Mouse (Mus musculus) G1E-ER4 (cell line): ENCODE results near the gene Clec2d. TPM values are rescaled to one million over a fixed set of nuclear protein-coding genes. Genes with fewer than 3 reads are reported as not detected.

Source experiments
- GATA1 ChIP-seq: IDR thresholded peaks from one replicate; pipeline ENCODE4 v1.8.0; 2012; ENCODE audit warnings: low read length, inconsistent platforms
- polyA plus RNA-seq: library from polyadenylated mRNA; stranded (reverse); fragments of >175 nt; gene quantifications from 2 replicates; pipeline ENCODE4 v1.2.3, GENCODE M21; 2012

Gene Clec2d
- polyA plus RNA-seq, 1 experiment: not detected

DNA sequence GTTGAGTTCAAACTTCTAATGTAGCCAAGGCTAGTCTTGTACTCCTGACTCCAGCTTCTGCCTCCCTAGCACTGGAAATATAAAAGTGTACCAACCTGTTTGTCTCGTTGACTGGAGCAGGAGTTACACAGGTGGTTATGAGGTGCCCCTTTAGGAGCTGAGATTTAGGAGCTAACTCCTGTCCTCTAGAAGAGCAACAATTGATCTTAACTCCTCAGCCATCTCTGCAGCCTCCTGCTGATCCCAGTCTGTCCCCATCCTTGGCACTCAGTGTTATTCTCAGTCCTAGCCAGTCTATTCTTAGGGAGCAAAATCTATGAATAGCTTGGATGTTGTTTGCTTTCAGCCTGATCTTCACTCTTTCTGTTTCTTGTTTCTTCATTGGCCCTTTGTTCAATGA, 2.1 kb downstream of the Clec2d start:
- no peak for TF ChIP-seq GATA1

GRCm38 (mm10) chr6:129184788-129185187, 4.4 kb downstream of the Clec2d start:
- no peak for TF ChIP-seq GATA1

DNA sequence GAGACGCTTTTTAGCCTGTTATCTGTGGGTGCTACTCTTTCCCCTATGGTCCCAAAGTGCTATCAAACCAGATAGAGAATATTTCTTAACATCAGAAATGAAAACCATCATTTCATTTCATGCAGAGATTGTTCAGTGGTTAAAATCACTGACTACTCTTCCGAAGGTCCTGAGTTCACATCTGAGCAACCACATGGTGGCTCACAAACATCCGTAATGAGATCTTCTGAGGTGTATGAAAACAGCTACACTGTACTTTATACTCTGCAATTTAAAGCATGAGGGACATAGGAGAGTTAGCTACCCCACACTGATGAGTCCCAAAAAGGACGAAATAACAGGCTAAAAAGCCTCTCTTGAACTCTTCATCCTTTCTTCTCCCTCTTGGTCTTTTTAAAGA, 5.6 kb downstream of the Clec2d start:
- TF ChIP-seq GATA1: no peak

DNA sequence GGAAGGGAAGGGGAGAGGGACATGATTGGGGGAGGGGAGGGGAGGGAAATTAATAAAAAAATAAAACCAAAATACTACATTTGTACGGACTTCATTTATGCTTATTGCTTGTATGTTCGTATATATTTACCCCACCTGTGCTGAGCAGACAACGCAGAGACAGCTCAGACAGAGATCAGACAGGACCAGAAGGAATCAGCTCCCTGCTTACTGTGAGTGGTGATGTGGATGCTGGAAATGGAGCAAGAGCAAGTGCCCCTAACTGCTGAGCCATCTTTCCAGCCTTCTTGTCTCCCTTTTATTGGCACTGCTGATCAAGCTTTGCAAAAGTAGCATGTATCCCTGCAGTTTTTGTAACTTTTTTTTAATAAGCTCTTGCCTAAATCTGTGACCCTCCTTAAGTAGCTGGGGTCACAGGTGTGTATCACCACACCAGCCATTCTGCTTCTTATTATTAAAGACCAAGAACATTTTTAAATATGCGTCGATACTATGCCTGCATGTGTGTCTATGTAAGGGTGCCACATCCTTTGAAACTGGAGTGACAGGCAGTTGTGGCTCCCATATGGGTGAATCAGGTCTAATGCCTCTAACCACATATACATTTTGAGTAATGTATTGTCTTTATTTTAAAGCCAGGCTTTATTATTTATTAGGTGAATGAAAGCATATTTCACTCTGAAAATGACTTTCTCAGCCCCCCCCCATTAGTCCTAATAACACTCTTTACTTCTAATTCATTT, 6.2 kb downstream of the Clec2d start:
- TF ChIP-seq GATA1: no peak

DNA sequence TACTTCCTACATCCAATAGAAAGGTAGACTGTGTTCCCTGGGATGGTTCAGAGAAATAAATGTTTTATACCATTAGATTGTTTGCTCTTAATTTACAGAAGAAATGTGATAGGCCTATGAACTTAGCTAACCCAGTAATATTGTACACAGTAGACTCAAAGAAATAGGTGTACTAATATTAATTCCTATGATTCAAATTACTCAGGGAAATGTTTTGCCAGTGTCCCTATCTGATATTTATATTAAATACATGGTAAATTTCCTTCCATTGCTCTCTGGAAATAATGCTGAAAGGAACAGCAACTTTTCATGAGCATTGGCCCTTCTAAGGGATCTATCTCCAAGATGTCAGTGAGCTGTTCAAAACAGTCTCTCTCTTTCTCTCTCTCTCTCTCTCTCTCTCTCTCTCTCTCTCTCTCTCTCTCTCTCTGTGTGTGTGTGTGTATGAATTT, 6.8 kb downstream of the Clec2d start:
- TF ChIP-seq GATA1: no peak

DNA sequence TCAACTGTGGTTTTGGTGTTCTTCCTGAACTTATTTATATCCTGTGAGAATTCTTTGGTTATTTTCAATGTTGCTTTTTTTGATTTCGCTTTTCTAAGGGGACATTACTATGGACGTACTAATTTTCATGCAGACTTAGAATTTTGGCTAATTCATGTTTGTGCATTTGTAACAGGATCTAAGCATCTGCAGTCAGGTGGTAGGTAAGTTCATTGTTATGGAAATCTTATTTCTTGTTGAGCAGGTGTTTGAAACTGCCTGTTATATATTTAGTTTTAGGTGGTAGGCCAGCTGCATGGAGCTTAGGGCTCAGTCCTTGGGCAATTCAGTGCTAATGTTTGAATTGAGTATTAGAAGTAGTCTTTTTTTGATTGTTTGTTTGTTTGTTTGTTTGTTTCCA, 13.0 kb downstream of the Clec2d start:
- TF ChIP-seq GATA1: no peak

DNA sequence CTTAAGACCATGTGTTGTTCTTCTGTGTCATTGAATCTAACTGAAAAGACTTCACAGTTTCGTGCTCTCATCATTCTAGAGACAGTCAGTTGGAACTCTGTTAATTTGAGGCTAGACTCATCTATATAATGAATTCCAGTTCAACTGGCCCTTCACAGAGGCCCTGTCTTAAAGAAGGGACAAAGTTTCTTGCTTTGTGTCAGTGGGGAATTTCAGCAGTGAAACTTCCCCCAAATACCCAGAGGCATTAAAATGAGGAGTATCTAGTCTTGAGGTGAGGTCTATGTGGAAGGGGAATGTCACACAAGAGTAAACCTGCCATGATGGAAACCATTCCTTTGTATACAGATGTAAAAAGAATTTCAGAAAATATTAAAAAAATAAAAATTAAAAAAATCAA, 21.9 kb downstream of the Clec2d start:
- no peak for TF ChIP-seq GATA1

DNA sequence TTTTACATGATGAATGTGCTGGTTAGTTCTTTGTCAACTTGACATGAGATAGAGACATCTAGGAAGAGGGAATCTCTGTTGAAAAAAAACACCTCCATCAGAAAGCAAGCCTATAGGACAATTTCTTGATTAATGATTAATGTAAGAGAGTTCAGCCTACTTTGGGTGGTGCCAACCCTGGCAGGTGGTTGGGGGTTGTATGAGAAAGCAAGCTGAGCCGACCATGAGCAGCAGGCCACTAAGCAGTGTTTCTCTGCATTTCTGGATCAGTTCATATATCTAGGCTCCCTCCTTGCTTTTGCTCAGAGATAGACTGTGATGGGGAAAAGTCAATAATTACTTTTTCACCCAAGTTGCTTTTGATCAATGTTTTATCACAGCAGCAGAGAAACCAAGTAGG, 23.9 kb downstream of the Clec2d start:
- no peak for TF ChIP-seq GATA1

DNA sequence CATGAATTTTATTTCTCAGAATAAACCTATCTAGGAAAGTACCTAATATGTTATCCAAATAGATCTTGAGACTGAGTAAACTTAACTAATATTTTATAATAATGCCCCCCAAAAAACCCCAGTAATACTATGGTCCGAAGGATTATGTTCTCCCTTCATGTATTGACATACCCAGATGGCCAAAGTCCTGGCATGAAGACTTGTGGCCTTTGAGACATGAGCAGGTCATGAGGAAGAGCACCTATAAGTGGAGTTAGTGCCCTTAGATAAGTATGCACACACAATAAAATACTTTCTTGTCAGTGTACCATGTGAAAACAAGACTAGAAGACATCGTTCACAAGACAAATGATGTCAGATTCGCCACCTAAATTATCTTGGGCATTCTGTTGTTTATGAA, 24.4 kb downstream of the Clec2d start:
- TF ChIP-seq GATA1: no peak

GRCm38 (mm10) chr6:129208891-129209519, 28.6 kb downstream of the Clec2d start:
- TF ChIP-seq GATA1: no peak

DNA sequence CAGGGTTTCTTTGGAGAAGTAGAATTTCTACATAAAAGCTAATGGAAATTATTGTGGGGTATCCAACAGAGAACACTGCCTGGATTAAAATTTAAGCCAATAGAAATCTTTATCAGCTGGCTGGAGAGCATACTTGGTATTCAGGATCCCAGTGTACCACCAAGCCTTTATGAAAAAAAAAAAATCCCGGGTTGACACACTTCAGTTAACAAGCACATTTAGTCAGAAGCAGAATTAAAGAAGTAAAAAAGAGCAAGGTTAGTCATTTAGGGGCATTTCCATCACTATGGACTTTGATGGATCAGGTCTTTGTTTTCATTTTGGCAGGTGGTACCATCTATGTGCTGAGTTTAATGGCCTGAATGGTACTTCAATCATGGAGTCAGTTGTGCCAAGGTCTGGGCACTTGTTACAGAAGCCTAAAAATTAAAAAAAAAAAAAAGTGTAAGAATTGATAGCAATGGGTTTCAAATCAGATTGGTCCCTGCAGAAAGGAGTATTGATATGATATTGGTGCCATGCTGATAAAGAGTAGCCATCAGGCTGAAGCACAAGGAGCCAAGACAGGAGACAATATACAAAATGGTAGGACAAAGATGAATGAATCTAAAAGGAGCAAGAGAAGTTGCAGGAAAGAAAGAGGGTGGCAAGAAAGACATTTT, 29.5 kb downstream of the Clec2d start:
- TF ChIP-seq GATA1: no peak

- no peak for TF ChIP-seq GATA1
Observed at GRCm38 (mm10) chr6:129210447-129210790, 30.0 kb downstream of the Clec2d start.

DNA sequence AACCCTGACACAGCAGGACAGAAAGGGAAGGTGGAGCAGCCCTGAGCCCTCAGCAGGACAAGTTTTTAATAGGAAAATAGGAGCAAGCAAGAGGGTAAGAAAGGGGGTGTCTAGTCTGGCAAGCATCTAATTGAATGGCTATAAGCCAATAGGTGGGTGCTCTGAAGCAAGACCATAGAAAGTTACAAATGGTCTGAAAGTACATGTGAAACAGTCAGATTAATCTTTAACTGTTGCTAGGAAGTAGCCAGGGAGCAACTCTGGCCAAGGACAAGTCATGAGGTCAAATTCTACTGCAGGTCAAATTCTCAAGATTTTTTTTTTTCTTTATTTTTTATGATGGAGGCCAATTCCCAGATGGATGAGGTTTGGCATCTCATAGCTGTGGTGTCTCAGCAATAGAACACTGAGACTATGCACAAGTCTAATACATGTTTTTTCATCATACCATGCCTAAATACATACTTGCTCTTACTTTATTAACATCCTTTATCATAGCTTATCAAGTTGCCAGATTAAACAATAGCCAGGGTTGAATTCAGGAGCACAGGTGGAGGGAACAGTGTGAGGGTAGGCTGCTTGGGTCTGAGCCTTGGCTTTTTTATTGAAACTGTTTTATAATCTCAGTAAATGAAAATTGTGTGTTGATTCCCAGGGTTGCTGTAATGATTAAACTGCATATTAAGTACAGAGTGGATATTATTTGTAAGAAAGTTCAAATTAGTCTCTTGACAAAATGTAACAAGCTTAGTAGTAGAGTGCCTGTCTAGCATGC, 32.2 kb downstream of the Clec2d start:
- no peak for TF ChIP-seq GATA1

DNA sequence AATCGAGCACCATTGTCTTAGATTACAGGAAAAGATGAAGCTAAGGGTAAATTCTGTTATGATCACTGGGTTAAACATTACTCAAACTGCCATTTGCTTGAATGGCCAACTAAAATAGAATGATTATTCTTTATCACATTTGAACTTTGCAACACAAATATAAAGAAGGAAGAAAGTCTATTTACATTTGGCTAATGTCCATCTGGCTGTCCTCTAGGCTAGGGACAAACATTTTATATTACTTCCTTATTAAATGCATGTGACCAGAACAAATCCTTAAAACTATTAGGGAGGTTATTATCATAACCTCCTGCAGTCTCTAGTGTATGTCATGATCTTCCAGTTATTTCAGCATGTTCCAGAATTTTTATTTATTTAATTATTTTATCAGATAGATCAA, 33.1 kb downstream of the Clec2d start:
- no peak for TF ChIP-seq GATA1

- no peak for TF ChIP-seq GATA1
Observed at GRCm38 (mm10) chr6:129214263-129214662, 33.8 kb downstream of the Clec2d start.

DNA sequence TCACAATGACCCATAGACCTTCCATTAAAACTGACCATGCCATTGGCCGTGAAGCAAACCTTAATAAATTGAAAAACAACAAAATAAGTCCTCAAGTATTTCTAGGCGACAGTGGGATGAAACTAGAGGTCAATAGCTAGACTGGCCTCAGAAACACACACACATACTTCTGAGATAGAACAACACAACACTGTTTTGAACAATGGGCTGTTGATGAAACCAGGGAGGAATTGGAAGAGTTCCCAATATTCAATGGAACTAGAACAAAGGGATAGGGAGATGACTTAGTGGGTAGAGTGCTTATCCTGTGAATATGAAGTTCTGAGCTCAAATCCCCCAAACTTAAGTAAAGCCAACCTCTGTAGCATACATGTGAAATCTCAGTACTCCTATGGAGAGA, 34.6 kb downstream of the Clec2d start:
- TF ChIP-seq GATA1: no peak
